Mouse (Mus musculus): ENCODE measurements at regions not wholly inside any gene's neighbourhood (a gene's known extent, or its start where the extent isn't known, plus 50 kb on each side); places are given as distances from the start of the nearest gene placed in this dataset.

- no peak for TF ChIP-seq CTCF (conservative IDR thresholded peaks at IDR 0.05; ENCODE audit: low read length)
- TF ChIP-seq POU5F1 (IDR thresholded peaks at IDR 0.05; ENCODE audit: borderline replicate concordance, low read length) = no peak
Observed at GRCm38 (mm10) chr3:138626230-138626629, 100.3 kb downstream of the Eif4e start.

All from E14TG2a.4 (cell line).